1 mouse cellular context compared by ENCODE assay signal in genomic region chr6:21984990-21985731, GRCm38 (mm10).
A peak's percentile ranks its signal among the peaks of the same experiment; 100 is the strongest.
TF ChIP-seq lines count a peak whose summit lies in the region.

No protein-coding gene starts in this region.

TF ChIP-seq in CH12.LX, 34 proteins besides CTCF, POLR2A, EP300 and RAD21 (continued from another document):
- TF ChIP-seq MEF2A (IDR thresholded peaks at IDR 0.05; ENCODE audit: borderline replicate concordance, low read depth, low read length) (0 out of 2 replicates have a peak, but pooled peaks have one; percentile 51), ZC3H11A (IDR thresholded peaks at IDR 0.05; ENCODE audit: low read depth, low read length) (peak; percentile 4; the same call in 1 of the 2 replicates), IRF4 (IDR thresholded peaks at IDR 0.05; ENCODE audit: low read depth, low read length) (peak; percentile 59)
TF ChIP-seq in CH12.LX: peak in this region for 9.
